Mouse (Mus musculus) heart, adult 2 months (tissue): Measurements from ENCODE around the gene Mtrex. TPM values are rescaled to one million over a fixed set of nuclear protein-coding genes. Genes with fewer than 3 reads are reported as not detected.

ENCODE experiments used
- DNase-seq, 2 experiments: peaks; one replicate each; pipeline ENCODE4 v3.0.0; 2021
- H3K27ac ChIP-seq: fragments of 200-600 bp; 2 replicates; pipeline ENCODE4 v1.8.1; 2022
- H3K27me3 ChIP-seq: fragments of 200-500 bp; 2 replicates; pipeline ENCODE4 v1.6.1; 2012; ENCODE audit warnings: mild to moderate bottlenecking, low read length, inconsistent platforms, mixed read lengths; ENCODE audit not compliant: control insufficient read depth, insufficient read depth
- H3K36me3 ChIP-seq: fragments of 200-500 bp; 2 replicates; pipeline ENCODE4 v1.6.1; 2012; ENCODE audit warnings: low read length, inconsistent platforms; ENCODE audit not compliant: control insufficient read depth, insufficient read depth
- H3K4me1 ChIP-seq: fragments of 200-500 bp; 2 replicates; pipeline ENCODE4 v1.6.1; 2011; ENCODE audit warnings: low read length; ENCODE audit not compliant: control insufficient read depth, insufficient read depth
- H3K4me3 ChIP-seq: fragments of 200-600 bp; 2 replicates; pipeline ENCODE4 v1.8.1; 2022
- H3K79me2 ChIP-seq: fragments of 200-500 bp; replicated peaks from 2 replicates; pipeline ENCODE4 v1.6.1; 2012; ENCODE audit warnings: mild to moderate bottlenecking, inconsistent platforms, low read length, moderate library complexity, mixed read lengths; ENCODE audit not compliant: control insufficient read depth, insufficient read depth
- H3K9ac ChIP-seq: fragments of 200-500 bp; 2 replicates; pipeline ENCODE4 v1.6.1; 2012; ENCODE audit warnings: low read depth, mild to moderate bottlenecking, control low read depth, inconsistent platforms, low read length, mixed read lengths
- CTCF ChIP-seq: fragments of 200-600 bp; IDR thresholded peaks from 2 replicates; pipeline ENCODE4 v1.8.1; 2022; ENCODE audit warnings: antibody characterized with exemption, mild to moderate bottlenecking, moderate library complexity
- EP300 ChIP-seq: fragments of 200-500 bp; IDR thresholded peaks from 2 replicates; pipeline ENCODE4 v1.6.1; 2011; ENCODE audit warnings: low read depth, low read length, control low read depth; ENCODE audit not compliant: insufficient read depth
- POLR2A ChIP-seq: fragments of 200-500 bp; IDR thresholded peaks from 2 replicates; pipeline ENCODE4 v1.6.1; 2011; ENCODE audit warnings: mild to moderate bottlenecking, low read depth, low read length, control low read depth; ENCODE audit not compliant: insufficient read depth
- WGBS: fragments of 180-500 bp; shearing (Covaris S2); methylation state at CpG from one replicate; pipeline ENCODE4 v1.1.7; 2018; 5-methylcytosine and 5-hydroxymethylcytosine counted together
- intact Hi-C: fragments of 180-260 bp; cut with DNase I; formaldehyde crosslinking; loops from one replicate; pipeline ENCODE4 v1.15.1; 2025
- polyA plus RNA-seq: library from polyadenylated mRNA; depleted of rRNA; stranded (reverse); fragments of >200 nt; gene quantifications from 2 replicates; pipeline ENCODE4 v1.2.3, GENCODE M21; 2012
- total RNA-seq, 2 experiments: library from RNA; stranded (reverse); gene quantifications; 2 replicates each; pipeline ENCODE4 v1.2.3; 2021

Gene Mtrex
- total and polyA plus RNA-seq, 3 experiments: 5.5 to 28.5 (median 24.7) TPM

GRCm38 (mm10) chr13:112859574-112860134 is 67.5 kb downstream of the Mtrex start:
- Histone ChIP-seq H3K27ac (no peak overlapping the region), H3K4me1 (peaks cover 4% of the 10 kb centered on the region), H3K79me2 (peaks cover 1% of the 10 kb centered on the region; the same call in 1 of the 2 replicates), H3K36me3 (peaks cover 11% of the 10 kb centered on the region), H3K4me3 (no peak overlapping the region), H3K9ac (no peak overlapping the region), H3K27me3 (no peaks in the 10 kb centered on the region)
- no peak for DNase-seq
- 69% methylated on average over 21 of the region's 21 CpGs for WGBS
- intact Hi-C loops: loop anchor here (5.0 kb wide), 1 partner anchor 187 kb away; no protein-coding TSS in a partner anchor
- TF ChIP-seq POLR2A: no peak
- no peak for TF ChIP-seq EP300
- TF ChIP-seq CTCF: no peak

GRCm38 (mm10) chr13:112857921-112858320 is 69.3 kb downstream of the Mtrex start:
- Histone ChIP-seq H3K4me3 (no peak overlapping the region), H3K27me3 (no peaks in the 10 kb centered on the region), H3K4me1 (peaks cover 4% of the 10 kb centered on the region), H3K79me2 (peaks cover 1% of the 10 kb centered on the region), H3K27ac (no peak overlapping the region), H3K9ac (no peak overlapping the region), H3K36me3 (peaks cover 11% of the 10 kb centered on the region)
- intact Hi-C loops: no loop called here
- WGBS: 90% methylated on average over 7 of the region's 7 CpGs
- TF ChIP-seq POLR2A: no peak
- TF ChIP-seq EP300: no peak
- no peak for TF ChIP-seq CTCF
- no peak for DNase-seq

- no peaks in the 10 kb centered on the region; the same call in none of the 2 replicates for H3K79me2 ChIP-seq
- H3K36me3 ChIP-seq: no peaks in the 10 kb centered on the region; the same call in 1 of the 2 replicates
- no peaks in the 10 kb centered on the region; the same call in 1 of the 2 replicates for H3K4me1 ChIP-seq
- H3K9ac ChIP-seq: no peak overlapping the region
- no peak overlapping the region for H3K4me3 ChIP-seq
- no peak for TF ChIP-seq EP300
- no peak for TF ChIP-seq POLR2A
- TF ChIP-seq CTCF: no peak
- 79% methylated on average over 6 of the region's 6 CpGs for WGBS
- intact Hi-C loops: no loop called here
- DNase-seq: no peak
- no peak overlapping the region for H3K27ac ChIP-seq
- H3K27me3 ChIP-seq: no peaks in the 10 kb centered on the region
Observed at GRCm38 (mm10) chr13:112854402-112854801, 72.8 kb downstream of the Mtrex start.

GRCm38 (mm10) chr13:112853710-112854316 is 73.4 kb downstream of the Mtrex start:
- H3K79me2 ChIP-seq: no peaks in the 10 kb centered on the region; the same call in none of the 2 replicates
- no peaks in the 10 kb centered on the region; the same call in 1 of the 2 replicates for H3K4me1 ChIP-seq
- intact Hi-C loops: no loop called here
- H3K9ac ChIP-seq: no peak overlapping the region
- no peaks in the 10 kb centered on the region; the same call in 1 of the 2 replicates for H3K36me3 ChIP-seq
- no peak overlapping the region for H3K4me3 ChIP-seq
- 87% methylated on average over 17 of the region's 17 CpGs for WGBS
- no peaks in the 10 kb centered on the region for H3K27me3 ChIP-seq
- no peak for DNase-seq
- no peak overlapping the region for H3K27ac ChIP-seq
- TF ChIP-seq CTCF (no peak), EP300 (no peak), POLR2A (no peak)

GRCm38 (mm10) chr13:112845931-112846330 is 81.3 kb downstream of the Mtrex start:
- 98% methylated on average over 3 of the region's 3 CpGs for WGBS
- Histone ChIP-seq H3K4me3 (no peak overlapping the region), H3K27me3 (no peaks in the 10 kb centered on the region), H3K79me2 (peaks cover 3% of the 10 kb centered on the region; the same call in 1 of the 2 replicates), H3K27ac (no peak overlapping the region), H3K9ac (no peak overlapping the region), H3K4me1 (no peaks in the 10 kb centered on the region), H3K36me3 (no peaks in the 10 kb centered on the region; the same call in 1 of the 2 replicates)
- intact Hi-C loops: no loop called here
- no peak for TF ChIP-seq EP300
- DNase-seq: no peak
